Mouse (Mus musculus) B cell, adult 2 months (primary cell): ENCODE results near the gene Gm45713.
"Not testable (repeated sequence)": the region's sequence is repeated elsewhere in the genome, so short reads cannot be mapped to it uniquely, and the experiment has no call there.

ENCODE experiments used
- DNase-seq, 2 experiments: peaks; one replicate each; pipeline ENCODE4 v3.0.0; 2022

The Gm45713 gene

DNA sequence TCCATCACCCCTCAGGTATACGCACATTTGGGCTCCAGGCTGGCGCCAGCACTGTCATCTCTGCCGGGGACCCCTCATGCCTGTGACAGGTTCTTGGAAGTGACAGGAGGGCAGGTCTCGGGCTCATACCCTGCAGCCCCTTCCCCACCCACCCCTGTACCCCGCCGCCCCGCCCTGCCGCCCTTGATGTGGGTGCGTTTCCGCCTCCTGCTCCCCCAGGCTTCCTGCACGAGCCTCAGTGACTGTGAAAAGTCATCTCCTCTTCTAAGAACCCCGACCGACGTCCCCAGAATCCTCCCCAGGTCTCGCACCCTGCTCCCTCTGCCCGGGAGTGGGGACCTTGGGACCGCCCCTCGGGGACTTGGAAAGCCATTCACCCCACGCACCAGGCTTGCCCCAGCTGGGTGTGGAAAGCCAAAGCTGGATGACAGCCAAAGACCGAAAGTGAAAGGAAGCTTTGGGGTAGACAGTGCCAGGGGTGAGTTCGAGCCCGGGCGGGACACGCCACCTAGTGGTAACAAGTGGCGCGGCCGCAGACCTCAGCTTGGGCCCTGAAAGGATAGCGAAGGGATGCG lies at the start of gene Gm45713, which contains the start of gene Flt3l:
Gm45713 (minus strand) TSS at position 239 of the 575 bp plus-strand sequence.
Flt3l (minus strand) TSS at position 440 of the 575 bp plus-strand sequence.
- DNase-seq: peak; percentile 92 to 93

GRCm38 (mm10) chr7:45183672-45184071 lies 47.6 kb upstream of the Gm45713 start:
- DNase-seq: no peak

DNA sequence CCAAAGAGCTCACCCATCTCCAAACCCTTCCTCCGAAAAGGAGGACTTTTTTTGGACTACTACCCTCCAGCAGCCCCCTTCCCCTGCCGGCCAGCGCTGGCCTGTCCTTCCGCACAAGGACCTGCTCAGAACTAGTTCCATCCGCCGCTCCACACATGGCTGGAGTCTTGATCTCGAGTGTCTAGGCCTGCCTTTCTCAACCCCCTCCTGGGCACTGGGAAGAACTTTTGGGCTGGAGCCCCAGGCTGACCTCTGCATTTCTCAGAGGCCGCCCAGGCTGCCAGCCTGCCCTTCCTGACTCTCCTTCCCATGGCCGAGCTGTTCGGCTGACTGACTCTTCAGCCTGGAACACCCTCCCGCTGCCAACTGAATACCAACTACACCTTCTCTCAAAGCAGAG lies 46.6 kb upstream of the Gm45713 start:
- DNase-seq: no peak

GRCm38 (mm10) chr7:45182199-45182601 lies 46.2 kb upstream of the Gm45713 start:
- peak; percentile 87 to 90 for DNase-seq

DNA sequence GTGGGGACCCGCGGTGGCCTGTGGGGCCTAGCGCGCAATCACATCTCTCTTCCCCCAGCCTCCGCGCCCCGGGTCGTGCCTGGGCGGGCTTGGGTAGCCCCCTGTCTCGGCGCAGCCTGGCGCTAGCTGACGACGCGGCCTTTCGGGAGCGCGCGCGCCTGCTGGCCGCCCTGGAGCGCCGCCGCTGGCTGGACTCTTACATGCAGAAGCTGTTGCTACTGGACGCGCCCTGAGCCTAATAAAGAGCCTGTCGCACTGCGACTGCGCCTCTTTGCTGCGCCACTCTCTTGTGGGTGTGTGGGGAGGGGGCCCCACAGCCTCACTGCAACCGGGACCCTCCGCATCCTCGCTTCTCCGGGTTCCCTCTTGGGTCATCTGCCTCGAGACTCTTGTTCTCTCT lies 45.5 kb upstream of the Gm45713 start:
- no peak for DNase-seq

DNA sequence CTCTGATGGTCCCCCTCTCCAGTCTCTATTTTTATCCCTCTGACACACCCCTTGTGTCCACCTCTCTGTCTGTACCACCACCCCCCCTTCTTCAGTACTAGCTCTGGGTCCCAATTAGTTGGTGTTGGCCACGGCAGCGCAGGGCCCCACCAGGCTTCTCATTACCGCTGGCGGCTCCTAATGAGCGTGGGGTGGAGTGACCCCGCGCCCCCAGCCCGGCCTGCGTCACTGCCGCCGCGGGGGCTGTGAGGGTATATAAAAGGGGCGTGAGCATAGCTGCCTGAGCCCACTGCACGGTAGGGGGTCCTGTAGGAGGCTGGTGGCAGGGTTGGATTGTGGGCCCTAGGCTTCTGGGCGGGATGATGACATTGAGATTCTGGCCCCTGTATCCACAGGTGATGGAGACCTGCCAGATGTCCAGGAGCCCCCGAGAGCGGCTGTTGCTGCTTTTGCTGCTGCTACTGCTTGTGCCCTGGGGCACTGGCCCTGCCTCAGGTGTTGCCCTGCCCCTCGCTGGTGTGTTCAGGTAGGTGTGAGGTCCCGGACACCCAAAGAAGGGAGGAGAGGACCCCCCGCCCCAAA lies 45.0 kb upstream of the Gm45713 start, which contains the start of gene Pth2:
Pth2 (plus strand) TSS at position 100 of the 582 bp plus-strand sequence.
- no peak for DNase-seq

GRCm38 (mm10) chr7:45179469-45179868 lies 43.4 kb upstream of the Gm45713 start, which contains the start of gene Gfy:
TSS of gene Gfy (minus strand) at chr7:45179569.
- no peak for DNase-seq

- peak; percentile 56 to 61 for DNase-seq
These were observed 42.5 kb upstream of the Gm45713 start for GRCm38 (mm10) chr7:45178550-45178949.

GRCm38 (mm10) chr7:45176356-45176755 lies 40.3 kb upstream of the Gm45713 start:
- DNase-seq: no peak

GRCm38 (mm10) chr7:45175929-45176328 lies 39.9 kb upstream of the Gm45713 start:
- DNase-seq: no peak

DNA sequence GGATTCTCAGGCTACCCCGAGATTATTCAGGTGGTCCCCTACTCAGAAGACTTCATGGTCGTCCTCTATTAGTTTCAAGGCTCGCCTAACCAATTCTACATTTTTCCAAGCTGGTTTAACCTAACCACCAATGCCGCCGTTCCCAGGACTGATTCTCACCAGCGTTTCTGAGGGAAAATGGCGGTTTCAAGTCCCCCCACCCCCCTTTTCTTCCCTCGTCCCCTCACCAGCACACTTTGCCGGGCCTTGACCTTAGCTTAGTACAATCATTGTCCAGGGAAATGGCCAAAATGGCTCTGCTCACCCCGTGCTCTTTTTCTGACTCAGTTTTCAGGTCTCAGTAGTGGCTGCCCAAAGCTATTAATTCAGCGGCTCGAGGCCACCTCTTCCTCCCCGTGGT lies 39.4 kb upstream of the Gm45713 start:
- no peak for DNase-seq

DNA sequence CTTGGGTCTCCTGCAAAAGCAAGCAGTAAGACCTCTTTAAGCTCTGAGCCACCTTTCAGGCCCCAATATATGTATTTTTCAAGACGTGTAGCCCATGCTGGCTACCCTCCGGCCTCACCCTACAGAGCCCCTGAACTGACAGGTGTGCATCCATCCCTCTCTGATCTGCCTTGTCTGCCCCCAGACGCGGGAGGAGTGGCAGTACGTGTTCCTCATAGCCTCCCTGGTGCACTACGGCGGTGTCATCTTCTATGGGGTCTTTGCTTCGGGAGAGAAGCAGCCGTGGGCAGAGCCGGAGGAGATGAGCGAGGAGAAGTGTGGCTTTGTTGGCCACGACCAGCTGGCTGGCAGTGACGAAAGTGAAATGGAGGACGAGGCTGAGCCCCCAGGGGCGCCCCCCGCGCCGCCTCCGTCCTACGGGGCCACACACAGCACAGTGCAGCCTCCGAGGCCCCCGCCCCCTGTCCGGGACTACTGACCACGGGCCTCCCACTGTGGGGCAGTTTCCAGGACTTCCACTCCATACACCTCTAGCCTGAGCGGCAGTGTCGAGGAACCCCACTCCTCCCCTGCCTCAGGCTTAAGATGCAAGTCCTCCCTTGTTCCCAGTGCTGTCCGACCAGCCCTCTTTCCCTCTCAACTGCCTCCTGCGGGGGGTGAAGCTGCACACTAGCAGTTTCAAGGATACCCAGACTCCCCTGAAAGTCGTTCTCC lies 38.7 kb upstream of the Gm45713 start:
- DNase-seq: no peak

GRCm38 (mm10) chr7:45173772-45174171 lies 37.7 kb upstream of the Gm45713 start:
- DNase-seq: not testable (repeated sequence)

DNA sequence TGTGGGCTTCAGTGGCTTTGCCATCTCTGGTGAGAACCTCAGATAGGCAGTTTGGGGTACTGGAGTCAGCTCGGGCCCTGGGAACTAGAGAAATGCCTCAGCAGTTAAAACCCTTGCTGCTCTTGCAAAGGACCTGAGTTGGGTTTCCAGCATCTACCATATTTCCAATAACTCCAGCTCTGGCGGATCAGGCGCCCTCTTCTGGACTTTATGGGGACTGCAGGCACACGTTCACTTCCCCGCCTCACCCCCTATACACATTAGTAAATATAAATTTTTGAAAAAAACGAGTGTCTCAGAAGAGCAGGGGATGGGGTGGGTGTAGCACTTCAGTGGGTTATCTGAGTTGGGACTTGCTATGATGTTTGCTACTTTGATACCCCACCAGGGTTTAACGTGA lies 36.9 kb upstream of the Gm45713 start:
- DNase-seq: peak; percentile 73 to 74

DNA sequence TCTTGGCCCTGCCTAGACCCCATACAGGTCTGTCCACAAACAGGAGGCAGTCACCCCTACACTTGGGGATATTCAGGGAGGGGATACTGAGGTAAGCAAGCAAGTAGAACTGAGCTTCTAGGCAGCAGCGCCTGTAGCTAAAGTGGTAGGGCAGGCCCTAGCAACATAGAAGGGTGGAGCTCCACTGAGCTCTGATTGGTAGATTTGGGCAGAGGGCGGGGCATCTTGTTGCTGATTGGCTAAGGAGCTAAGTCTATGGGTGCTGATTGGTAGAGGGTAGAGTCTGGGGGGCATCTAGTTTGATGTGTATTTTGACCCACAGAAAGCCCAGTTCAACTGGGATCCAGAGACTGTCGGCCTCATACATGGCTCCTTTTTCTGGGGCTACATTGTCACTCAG lies 33.5 kb upstream of the Gm45713 start:
- DNase-seq: peak; percentile 43 to 47

GRCm38 (mm10) chr7:45168656-45169055 lies 32.6 kb upstream of the Gm45713 start:
- no peak for DNase-seq

- no peak for DNase-seq
These were observed 31.9 kb upstream of the Gm45713 start for GRCm38 (mm10) chr7:45167761-45168445.

DNA sequence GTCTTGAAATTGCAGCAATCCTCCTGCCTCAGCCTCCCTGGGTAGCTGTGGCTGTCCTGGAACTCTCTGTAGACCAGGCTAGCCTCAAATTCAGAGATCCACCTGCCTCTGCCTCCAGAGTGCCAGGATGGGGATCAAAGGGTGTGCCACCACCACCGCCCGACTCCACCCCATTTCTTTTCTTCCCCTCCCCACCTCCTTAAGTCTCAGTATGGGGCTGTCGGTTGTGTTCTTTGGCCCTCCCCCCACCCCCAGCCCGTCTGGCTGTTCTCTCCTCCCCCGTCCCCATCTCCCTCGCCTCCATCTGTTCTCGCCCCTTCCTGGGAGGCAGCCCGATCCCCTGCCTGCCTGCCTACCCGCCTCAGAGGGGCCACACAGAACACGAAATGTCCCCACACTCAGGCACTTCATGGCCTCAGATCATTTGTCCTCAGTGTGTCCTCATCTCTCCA lies 30.9 kb upstream of the Gm45713 start:
- DNase-seq: no peak

DNA sequence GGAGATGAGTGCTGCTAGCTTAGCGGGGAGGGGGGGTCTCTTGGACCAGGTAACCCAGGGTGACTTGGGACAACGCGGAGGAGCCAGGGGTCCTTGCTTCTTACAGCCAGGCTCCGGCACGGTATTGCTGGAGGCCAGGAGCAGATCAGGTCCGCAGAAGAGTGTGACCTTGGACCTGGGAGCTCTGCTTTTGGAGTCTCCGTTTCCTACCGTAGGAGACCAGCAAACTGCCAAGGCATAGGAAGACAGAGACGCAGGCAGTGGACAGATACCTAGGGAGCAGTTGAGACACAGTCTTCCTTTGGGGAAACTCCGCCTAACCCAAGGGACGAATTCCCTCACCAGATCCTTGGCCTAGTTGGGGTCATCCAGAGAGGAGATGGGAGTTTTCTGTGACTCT lies 29.7 kb upstream of the Gm45713 start:
- DNase-seq: no peak

DNA sequence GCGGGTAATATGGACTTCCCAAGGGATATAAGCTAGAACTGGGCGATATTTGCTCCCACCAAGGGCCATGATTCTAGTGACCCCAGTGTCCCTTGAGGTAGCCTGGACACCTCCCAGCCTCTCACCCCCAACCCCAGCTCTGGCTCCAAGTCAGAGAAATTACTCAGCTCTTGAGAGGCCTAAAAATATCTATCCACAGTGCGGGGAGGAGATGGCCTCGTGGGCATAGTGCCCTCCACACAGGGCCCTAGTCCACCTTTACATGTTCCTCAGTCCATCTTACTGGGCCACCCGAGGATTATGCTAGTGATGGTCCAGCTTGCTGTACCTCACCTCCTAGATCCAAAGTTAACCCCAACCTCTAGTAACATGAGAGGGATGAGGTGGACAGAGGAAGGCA lies 28.8 kb upstream of the Gm45713 start:
- DNase-seq: no peak

DNA sequence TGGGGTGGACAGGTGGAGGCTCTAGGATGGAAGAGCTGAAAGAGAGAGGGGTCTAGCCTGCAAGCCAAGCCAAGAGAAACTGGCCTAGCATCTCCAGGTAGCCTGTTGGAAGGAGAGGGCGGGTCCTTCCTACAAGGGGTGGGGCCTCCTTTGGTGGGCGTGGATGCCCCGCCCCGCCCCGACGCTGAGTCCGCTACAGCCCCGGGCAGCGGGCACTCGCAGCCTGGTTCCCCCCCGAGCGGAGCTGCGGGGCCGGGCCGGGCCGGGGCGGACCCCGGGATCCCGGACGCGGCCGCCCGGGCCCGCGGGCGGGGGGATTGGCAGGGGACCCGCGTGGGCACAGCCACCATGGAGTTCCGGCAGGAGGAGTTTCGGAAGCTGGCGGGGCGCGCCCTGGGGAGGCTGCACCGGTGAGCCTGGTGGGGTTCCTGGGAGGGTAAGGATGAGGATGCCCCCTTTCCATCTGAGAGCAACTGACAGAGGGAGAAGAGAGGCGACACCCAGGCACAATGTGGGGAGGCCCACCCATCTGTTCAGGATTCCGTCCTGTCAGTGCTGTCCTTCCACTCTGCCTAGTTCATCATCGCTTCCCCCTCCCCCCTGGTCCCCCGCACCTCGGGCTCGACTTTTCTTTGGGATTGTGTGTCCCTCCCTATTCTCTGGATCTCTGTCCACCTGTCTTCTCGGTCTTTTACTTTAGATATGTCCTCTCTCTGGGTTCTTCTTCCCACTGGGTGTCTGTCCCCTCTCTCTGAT lies 27.9 kb upstream of the Gm45713 start, which contains the start of gene Slc17a7:
Slc17a7 (plus strand) TSS at position 215 of the 756 bp plus-strand sequence.
- peak; percentile 58 for DNase-seq

DNA sequence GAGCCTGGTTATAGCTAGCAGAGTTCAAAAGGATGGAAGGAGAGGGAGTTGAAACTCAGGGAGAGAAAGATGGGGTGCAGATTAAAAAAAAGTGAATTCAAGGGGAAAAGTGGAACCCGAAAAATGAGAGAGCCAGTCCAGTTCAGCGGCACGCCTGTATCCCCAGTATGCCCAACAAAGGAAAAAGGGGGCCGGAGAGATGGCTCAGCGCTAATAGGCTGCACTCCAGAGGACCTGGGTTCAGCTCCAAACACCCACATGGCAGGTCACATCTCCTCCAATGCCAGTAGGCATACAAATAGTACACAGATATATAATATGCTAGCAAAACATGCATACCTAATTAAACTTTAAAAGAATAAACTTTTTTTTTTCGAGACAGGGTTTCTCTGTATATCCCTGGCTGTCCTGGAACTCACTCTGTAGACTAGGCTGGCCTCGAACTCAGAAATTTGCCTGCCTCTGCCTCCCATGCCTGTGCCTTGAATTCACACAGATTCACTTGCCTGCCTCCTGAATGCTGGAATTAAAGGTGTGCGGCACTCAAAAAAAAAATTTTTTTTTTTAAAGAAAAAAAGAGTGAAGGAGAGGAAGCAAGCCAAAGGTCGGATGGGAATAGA lies 27.1 kb upstream of the Gm45713 start:
- DNase-seq: no peak
